Mouse (Mus musculus) CH12.LX (cell line): ENCODE data around the gene Mgat5b. TPM values are rescaled to one million over a fixed set of nuclear protein-coding genes. Genes with fewer than 3 reads are reported as not detected.

Experiments used
- DNase-seq: peaks from one replicate; pipeline ENCODE4 v3.0.0-alpha.2; 2013; ENCODE audit errors: extremely low read depth
- H3K27ac ChIP-seq: 2 replicates; pipeline ENCODE4 v1.5.1; 2012; ENCODE audit warnings: low read depth, mild to moderate bottlenecking, control low read depth, moderate library complexity; ENCODE audit not compliant: insufficient read depth
- H3K27me3 ChIP-seq: replicated peaks from 2 replicates; pipeline ENCODE3; 2012; ENCODE audit warnings: inconsistent platforms
- H3K36me3 ChIP-seq, 2 experiments: replicated peaks in 1 of 2; 2 replicates each; pipeline versions ENCODE3 to v1.6.1; 2012; ENCODE audit warnings: inconsistent platforms in 1 of 2, low read length in 1 of 2, mild to moderate bottlenecking in 1 of 2, mixed read lengths in 1 of 2, moderate library complexity in 1 of 2; ENCODE audit not compliant: control insufficient read depth in 1 of 2, insufficient read depth in 1 of 2
- H3K4me1 ChIP-seq, 2 experiments: 2 replicates each; pipeline ENCODE4 v1.6.1; 2012; ENCODE audit warnings: inconsistent platforms in 1 of 2, moderate library complexity in 1 of 2; ENCODE audit not compliant: insufficient read depth in 2 of 2, control insufficient read depth in 1 of 2
- H3K4me2 ChIP-seq: 2 replicates; pipeline ENCODE4 v1.6.1; 2012; ENCODE audit warnings: low read depth, mild to moderate bottlenecking, control low read depth; ENCODE audit not compliant: poor library complexity, insufficient read depth, severe bottlenecking
- H3K4me3 ChIP-seq, 3 experiments: fragments of 150-350 bp in 1 of 3; sonication (generic) in 1 of 3; replicated peaks in 1 of 3; 2 replicates each; pipeline versions ENCODE3 to v1.5.1; 2011 to 2012; ENCODE audit warnings: low read depth in 2 of 3, low read length in 2 of 3, mild to moderate bottlenecking in 2 of 3, moderate library complexity in 2 of 3, control low read depth in 1 of 3, improper control_type of control experiment in 1 of 3, inconsistent platforms in 1 of 3, mixed read lengths in 1 of 3; ENCODE audit not compliant: poor library complexity in 1 of 3
- H3K79me2 ChIP-seq: replicated peaks from 2 replicates; pipeline ENCODE4 v1.6.1; 2012; ENCODE audit warnings: mild to moderate bottlenecking, moderate library complexity; ENCODE audit not compliant: control insufficient read depth, poor library complexity, insufficient read depth, severe bottlenecking; ENCODE audit errors: extremely low read depth
- H3K9ac ChIP-seq: 2 replicates; pipeline ENCODE4 v1.6.1; 2012; ENCODE audit warnings: low read depth, mild to moderate bottlenecking, control low read depth, moderate library complexity; ENCODE audit not compliant: insufficient read depth
- H3K9me3 ChIP-seq: replicated peaks from 2 replicates; pipeline ENCODE3; 2012; ENCODE audit warnings: low read length, inconsistent platforms, mixed read lengths
- CTCF ChIP-seq, 2 experiments: IDR thresholded peaks in 1 of 2; conservative IDR thresholded peaks in 1 of 2; 2 replicates each; pipeline ENCODE4 v1.5.1; 2011 to 2012; ENCODE audit warnings: low read depth in 2 of 2, low read length in 2 of 2, improper control_type of control experiment in 1 of 2, inconsistent platforms in 1 of 2, mild to moderate bottlenecking in 1 of 2, moderate library complexity in 1 of 2
- E2F4 ChIP-seq: IDR thresholded peaks from 2 replicates; pipeline ENCODE4 v1.6.1; 2011; ENCODE audit warnings: low read depth, low read length, improper control_type of control experiment; ENCODE audit not compliant: insufficient replicate concordance
- ELF1 ChIP-seq: IDR thresholded peaks from 2 replicates; pipeline ENCODE4 v1.6.1; 2014; ENCODE audit warnings: low read depth, mild to moderate bottlenecking, inconsistent platforms, low read length, improper control_type of control experiment
- GABPA ChIP-seq: IDR thresholded peaks from 2 replicates; pipeline ENCODE4 v1.6.1; 2012; ENCODE audit warnings: low read depth, low read length, improper control_type of control experiment, inconsistent platforms; ENCODE audit not compliant: insufficient replicate concordance
- HCFC1 ChIP-seq: IDR thresholded peaks from 2 replicates; pipeline ENCODE4 v1.6.1; 2012; ENCODE audit warnings: low read depth, mild to moderate bottlenecking, inconsistent platforms, low read length, improper control_type of control experiment
- JUN ChIP-seq: IDR thresholded peaks from 2 replicates; pipeline ENCODE4 v1.6.1; 2011; ENCODE audit warnings: low read depth, mild to moderate bottlenecking, low read length, improper control_type of control experiment, moderate library complexity; ENCODE audit not compliant: insufficient read depth
- MAFK ChIP-seq: IDR thresholded peaks from 2 replicates; pipeline ENCODE4 v1.6.1; 2011; ENCODE audit warnings: low read length, improper control_type of control experiment; ENCODE audit not compliant: insufficient replicate concordance
- MAX ChIP-seq: IDR thresholded peaks from 2 replicates; pipeline ENCODE4 v1.6.1; 2011; ENCODE audit warnings: low read length, improper control_type of control experiment
- MAZ ChIP-seq: IDR thresholded peaks from 2 replicates; pipeline ENCODE4 v1.6.1; 2012; ENCODE audit warnings: low read depth, mild to moderate bottlenecking, inconsistent platforms, low read length, improper control_type of control experiment, moderate library complexity
- MEF2A ChIP-seq: IDR thresholded peaks from 2 replicates; pipeline ENCODE4 v1.6.1; 2014; ENCODE audit warnings: low read depth, mild to moderate bottlenecking, inconsistent platforms, low read length, improper control_type of control experiment, borderline replicate concordance
- MXI1 ChIP-seq: IDR thresholded peaks from 2 replicates; pipeline ENCODE4 v1.6.1; 2011; ENCODE audit warnings: mild to moderate bottlenecking, low read depth, low read length, improper control_type of control experiment
- MYC ChIP-seq: IDR thresholded peaks from 2 replicates; pipeline ENCODE4 v1.6.1; 2011; ENCODE audit warnings: low read depth, mild to moderate bottlenecking, improper control_type of control experiment, low read length
- NELFE ChIP-seq: IDR thresholded peaks from 2 replicates; pipeline ENCODE4 v1.6.1; 2011; ENCODE audit warnings: low read depth, low read length, improper control_type of control experiment
- PAX5 ChIP-seq: IDR thresholded peaks from 2 replicates; pipeline ENCODE4 v1.6.1; 2012; ENCODE audit warnings: low read length, inconsistent platforms, mixed read lengths
- SMC3 ChIP-seq: IDR thresholded peaks from 2 replicates; pipeline ENCODE4 v1.6.1; 2011; ENCODE audit warnings: low read depth, low read length, improper control_type of control experiment
- TCF12 ChIP-seq: IDR thresholded peaks from 2 replicates; pipeline ENCODE4 v1.6.1; 2014; ENCODE audit warnings: low read depth, mild to moderate bottlenecking, inconsistent platforms, low read length, improper control_type of control experiment
- USF1 ChIP-seq: IDR thresholded peaks from 2 replicates; pipeline ENCODE4 v1.6.1; 2014; ENCODE audit warnings: low read depth, mild to moderate bottlenecking, inconsistent platforms, low read length, improper control_type of control experiment
- ZC3H11A ChIP-seq: IDR thresholded peaks from 2 replicates; pipeline ENCODE4 v1.6.1; 2012; ENCODE audit warnings: low read depth, mild to moderate bottlenecking, inconsistent platforms, low read length, improper control_type of control experiment
- ZMIZ1 ChIP-seq: IDR thresholded peaks from 2 replicates; pipeline ENCODE4 v1.6.1; 2012; ENCODE audit warnings: low read depth, mild to moderate bottlenecking, inconsistent platforms, low read length, improper control_type of control experiment
- dilution Hi-C: fragments of 300-500 bp; cut with MboI; formaldehyde crosslinking; loops from 2 replicates; pipeline ENCODE4 v1.14.3; 2020; ENCODE audit warnings: low sequenced_read_pairs; ENCODE audit not compliant: extremely low pct_unique_long_range_greater_than_20kb, extremely low pct_ligation_motif_present
- in situ Hi-C: fragments of 300-500 bp; cut with MboI; formaldehyde crosslinking; loops from 3 replicates; pipeline ENCODE4 v1.14.3; 2019; ENCODE audit warnings: low sequenced_read_pairs, low pct_ligation_motif_present, low pct_unique_long_range_greater_than_20kb, mixed read lengths
- polyA plus RNA-seq: library from polyadenylated mRNA; unstranded; fragments of >175 nt; gene quantifications from 2 replicates; pipeline ENCODE4 v1.2.1, GENCODE M21; 2012; ENCODE audit warnings: low read depth; ENCODE audit not compliant: insufficient read length
- total RNA-seq, 2 experiments: library from RNA; depleted of rRNA; stranded (reverse); fragments of 300-350 nt in 1 of 2; fragments of >200 nt in 1 of 2; gene quantifications; 2 replicates each; pipeline ENCODE4 v1.2.3; 2012 to 2014

Mgat5b gene
- total and polyA plus RNA-seq, 3 experiments = not detected

GRCm38 (mm10) chr11:116922058-116922457 is 3.4 kb downstream of the Mgat5b start:
- dilution Hi-C loops (no loop called here), in situ Hi-C loops (no loop called here)
- TF ChIP-seq JUN (no peak), MAFK (no peak), MAX (no peak), CTCF (conservative IDR thresholded peaks at IDR 0.05 in 1 of 2, IDR thresholded peaks at IDR 0.05 in 1 of 2; ENCODE audit: low read depth in 2 of 2, low read length in 2 of 2) (no peak), ELF1 (no peak), TCF12 (no peak), MYC (no peak), USF1 (no peak), ZC3H11A (no peak), ZMIZ1 (no peak), MXI1 (no peak), MEF2A (no peak), E2F4 (no peak), MAZ (no peak), GABPA (no peak)
- peaks cover 19% of the 10 kb centered on the region for H3K9me3 ChIP-seq
- no peak overlapping the region for H3K4me3 ChIP-seq
- H3K27ac ChIP-seq = no peak overlapping the region
- no peak overlapping the region for H3K4me2 ChIP-seq
- peaks cover 77% of the 10 kb centered on the region for H3K27me3 ChIP-seq
- no peak for DNase-seq
- H3K9ac ChIP-seq = no peak overlapping the region
- no peaks in the 10 kb centered on the region for H3K4me1 ChIP-seq
- H3K36me3 ChIP-seq = no peaks in the 10 kb centered on the region
- no peaks in the 10 kb centered on the region for H3K79me2 ChIP-seq

GRCm38 (mm10) chr11:116928031-116928430 is 9.4 kb downstream of the Mgat5b start:
- Histone ChIP-seq H3K4me1 (no peaks in the 10 kb centered on the region), H3K4me2 (no peak overlapping the region), H3K36me3 (no peaks in the 10 kb centered on the region), H3K27ac (no peak overlapping the region), H3K27me3 (peaks cover 97% of the 10 kb centered on the region), H3K79me2 (no peaks in the 10 kb centered on the region), H3K9me3 (no peaks in the 10 kb centered on the region), H3K4me3 (no peak overlapping the region), H3K9ac (no peak overlapping the region)
- TF ChIP-seq ELF1 (no peak), ZMIZ1 (no peak), HCFC1 (no peak), PAX5 (no peak), ZC3H11A (no peak), SMC3 (no peak), JUN (no peak), CTCF (conservative IDR thresholded peaks at IDR 0.05 in 1 of 2, IDR thresholded peaks at IDR 0.05 in 1 of 2; ENCODE audit: low read depth in 2 of 2, low read length in 2 of 2) (no peak), NELFE (no peak)
- no peak for DNase-seq
- dilution Hi-C loops = no loop called here
- in situ Hi-C loops = no loop called here
